Mouse (Mus musculus) bone marrow, adult 2 months (tissue): ENCODE results near the gene Tsx. TPM values are rescaled to one million over a fixed set of nuclear protein-coding genes. Genes with fewer than 3 reads are reported as not detected.

ENCODE experiments used
- H3K27ac ChIP-seq: fragments of 200-500 bp; 2 replicates; pipeline ENCODE4 v1.5.1; 2012; ENCODE audit warnings: low read depth, mild to moderate bottlenecking, control low read depth, inconsistent platforms, low read length; ENCODE audit not compliant: control insufficient read depth, poor library complexity, insufficient read depth
- H3K4me1 ChIP-seq: fragments of 200-500 bp; 2 replicates; pipeline ENCODE4 v1.6.1; 2011; ENCODE audit warnings: low read length; ENCODE audit not compliant: control insufficient read depth, insufficient read depth
- H3K4me3 ChIP-seq: fragments of 200-500 bp; replicated peaks from 2 replicates; pipeline ENCODE3; 2011; ENCODE audit warnings: mild to moderate bottlenecking, low read depth, low read length, control low read depth; ENCODE audit not compliant: control insufficient read depth
- CTCF ChIP-seq: fragments of 200-500 bp; IDR thresholded peaks from 2 replicates; pipeline ENCODE4 v1.5.1; 2011; ENCODE audit warnings: low read length, control low read depth; ENCODE audit not compliant: control insufficient read depth, insufficient read depth
- POLR2A ChIP-seq: fragments of 200-500 bp; IDR thresholded peaks from 2 replicates; pipeline ENCODE4 v1.6.1; 2011; ENCODE audit warnings: low read depth, mild to moderate bottlenecking, control low read depth, low read length, borderline replicate concordance; ENCODE audit not compliant: control insufficient read depth
- WGBS: fragments of 180-500 bp; shearing (Covaris S2); methylation state at CpG from one replicate; pipeline ENCODE4 v1.1.7; 2018; 5-methylcytosine and 5-hydroxymethylcytosine counted together
- polyA plus RNA-seq: library from polyadenylated mRNA; stranded (reverse); fragments of >200 nt; gene quantifications from 2 replicates; pipeline ENCODE4 v1.2.4, GENCODE M21; 2011; ENCODE audit warnings: low replicate concordance; ENCODE audit not compliant: missing spikeins, insufficient read depth, insufficient read length

The Tsx gene
- polyA plus RNA-seq = not detected in 2 replicates

DNA sequence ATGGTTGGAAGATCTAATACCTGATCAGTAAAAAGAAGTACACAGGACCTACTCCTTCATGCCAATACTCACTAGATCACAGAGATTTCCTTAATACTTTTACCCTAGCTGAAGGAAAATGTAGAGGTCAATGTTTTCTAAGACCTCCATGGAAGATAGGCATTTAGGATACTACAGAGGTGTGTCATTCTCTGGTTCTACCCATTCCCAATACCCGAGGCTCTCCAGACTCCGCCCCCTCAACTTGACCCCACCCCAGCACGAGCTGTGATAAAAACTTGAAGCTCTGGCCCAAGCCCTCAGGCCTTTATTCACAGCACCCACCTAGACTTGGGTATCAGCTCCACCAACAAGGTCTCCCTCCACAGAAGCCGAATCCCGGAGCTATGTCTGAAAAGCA is at the start of gene Tsx:
TSS of gene Tsx (plus strand) at position 301 of the 400 bp plus-strand sequence.
- Histone ChIP-seq H3K27ac (no peak within 1 kb of the TSS), H3K4me1 (no peaks in the 10 kb centered on the region), H3K4me3 (no peak within 1 kb of the TSS)
- TF ChIP-seq POLR2A (no peak), CTCF (no peak)
- WGBS = 78% methylated on average over 5 of the region's 5 CpGs

DNA sequence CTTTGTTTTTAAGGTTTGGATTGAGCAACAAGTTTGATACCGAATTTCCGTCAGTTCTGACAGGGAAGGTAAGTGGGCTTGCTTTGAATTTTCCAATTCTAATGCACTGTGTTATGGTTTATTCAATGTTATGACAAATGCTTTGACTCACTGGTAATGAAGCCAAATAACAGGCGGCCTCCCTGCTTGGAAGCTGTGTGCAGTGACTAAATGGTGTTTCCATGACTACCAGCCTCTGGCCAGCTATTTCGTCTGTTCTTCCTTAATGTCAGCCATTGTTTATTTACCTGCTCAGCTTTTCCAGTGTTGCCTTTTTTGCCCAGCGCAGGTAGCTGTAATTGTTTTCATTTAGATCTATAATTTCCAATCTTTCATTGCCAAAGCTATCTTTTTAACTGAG is 48.1 kb upstream of the Tsx start:
- Histone ChIP-seq H3K4me3 (no peak overlapping the region), H3K4me1 (no peaks in the 10 kb centered on the region), H3K27ac (no peak overlapping the region)
- 79% methylated on average over 5 of the region's 5 CpGs for WGBS
- TF ChIP-seq POLR2A (no peak), CTCF (no peak)

DNA sequence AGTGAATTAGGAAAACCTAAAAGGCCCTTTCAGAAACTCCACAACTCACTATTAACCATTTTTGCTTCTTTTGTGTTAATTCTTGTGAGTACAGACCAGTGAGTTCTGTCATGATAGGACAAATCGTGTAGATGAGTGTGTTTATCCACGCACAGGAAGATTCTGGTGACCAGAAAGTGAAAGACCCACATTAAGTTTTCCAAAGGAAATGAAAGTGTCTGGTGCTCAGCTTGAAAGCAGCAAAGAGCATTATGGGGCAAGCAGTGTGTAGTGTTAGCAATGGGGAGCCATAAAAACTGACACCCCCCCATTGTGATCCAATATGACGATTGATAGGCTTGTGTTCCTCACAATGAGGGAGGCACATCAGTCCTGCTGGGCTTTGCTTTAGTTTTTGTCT is 45.6 kb upstream of the Tsx start:
- no peak overlapping the region for H3K4me3 ChIP-seq
- no peak for TF ChIP-seq CTCF
- H3K27ac ChIP-seq = no peak overlapping the region
- 64% methylated on average over 3 of the region's 3 CpGs for WGBS
- H3K4me1 ChIP-seq = no peaks in the 10 kb centered on the region

DNA sequence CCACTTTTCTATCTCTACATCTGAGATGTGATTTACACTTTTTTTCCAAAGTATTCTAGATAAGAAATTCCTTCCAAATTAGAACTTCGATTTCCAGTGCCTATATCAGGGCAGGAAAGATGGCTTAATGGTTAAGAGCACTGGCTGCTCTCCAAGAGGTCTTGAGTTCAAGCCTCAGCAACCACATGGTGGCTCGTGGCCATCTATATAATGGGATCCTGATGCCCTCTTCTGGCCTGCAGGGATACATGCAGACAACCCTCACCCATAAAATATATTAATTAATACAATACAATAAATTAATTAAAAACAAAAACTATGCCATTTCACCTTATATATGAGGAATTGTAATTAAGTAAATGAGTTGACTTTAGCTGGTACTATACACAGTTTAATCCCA is 43.0 kb upstream of the Tsx start:
- H3K4me1 ChIP-seq = no peaks in the 10 kb centered on the region
- H3K27ac ChIP-seq = no peak overlapping the region
- TF ChIP-seq POLR2A (no peak), CTCF (no peak)
- no peak overlapping the region for H3K4me3 ChIP-seq
- 35% methylated on average over 2 of the region's 2 CpGs for WGBS

DNA sequence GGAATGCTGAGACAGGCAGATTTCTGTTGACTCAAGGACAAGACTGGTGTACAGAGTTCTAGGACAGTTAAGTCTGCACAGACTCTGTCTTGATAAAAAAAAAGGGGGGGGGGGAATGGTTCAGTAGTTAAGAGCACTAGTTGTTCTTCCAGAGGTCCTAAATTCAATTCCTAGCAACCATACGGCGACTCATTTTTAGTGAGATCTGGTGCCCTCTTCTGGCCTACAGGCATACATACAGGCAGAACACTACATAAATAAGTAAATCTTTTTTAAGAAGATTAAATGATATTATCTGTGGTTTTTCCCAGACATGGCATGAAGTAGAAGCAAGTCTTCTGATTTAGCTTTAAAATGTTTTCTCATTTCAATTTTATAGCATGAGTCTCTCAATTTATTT is 42.6 kb upstream of the Tsx start:
- H3K4me1 ChIP-seq = no peaks in the 10 kb centered on the region
- whole genome bisulfite sequencing = 18% methylated on average over 2 of the region's 2 CpGs
- TF ChIP-seq CTCF (no peak), POLR2A (no peak)

DNA sequence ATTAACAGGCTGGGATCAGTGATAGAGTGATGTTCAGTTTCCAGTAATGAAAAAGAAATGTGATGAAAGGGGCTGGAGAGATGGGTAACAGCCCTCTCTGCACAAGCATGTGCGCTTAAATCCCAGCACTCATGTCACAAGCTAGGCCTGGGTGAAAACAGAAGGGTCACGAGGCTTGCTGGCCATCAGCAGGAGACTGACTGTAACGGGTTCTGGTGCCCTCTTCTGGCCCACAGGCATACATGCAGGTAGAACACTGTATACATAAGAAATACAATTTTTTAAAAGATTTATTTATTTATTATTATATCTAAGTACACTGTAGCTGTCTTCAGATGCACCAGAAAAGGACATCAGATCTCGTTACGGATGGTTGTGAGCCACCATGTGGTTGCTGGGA is 40.0 kb upstream of the Tsx start:
- H3K4me3 ChIP-seq = no peak overlapping the region

More for the DNA sequence above, 42.6 kb upstream of the Tsx start:
- no peak overlapping the region for H3K4me3 ChIP-seq
- H3K27ac ChIP-seq = no peak overlapping the region

DNA sequence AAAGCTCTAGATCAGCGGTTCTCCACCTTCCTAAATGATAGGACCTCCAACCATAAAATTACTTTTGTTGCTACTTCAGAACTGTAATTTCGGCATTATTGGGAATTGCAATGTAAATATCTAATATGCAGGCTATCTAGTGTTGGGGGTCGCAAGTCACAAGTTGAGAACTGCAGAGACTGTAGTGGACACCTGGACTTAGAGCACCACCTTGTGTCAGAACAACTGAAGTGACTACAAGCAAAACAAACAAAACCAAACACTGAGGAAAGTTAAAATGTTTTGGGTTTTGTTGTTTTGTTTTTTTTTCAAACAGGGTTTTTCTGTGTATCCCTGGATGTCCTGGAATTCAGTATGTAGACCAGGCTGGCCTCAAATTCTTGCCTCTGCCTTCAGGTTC is 29.7 kb upstream of the Tsx start:
- Histone ChIP-seq H3K4me1 (no peaks in the 10 kb centered on the region; the same call in 1 of the 2 replicates), H3K27ac (no peak overlapping the region), H3K4me3 (no peak overlapping the region)
- WGBS = 65% methylated on average over 3 of the region's 3 CpGs
- no peak for TF ChIP-seq CTCF
- TF ChIP-seq POLR2A = no peak

More for the DNA sequence above, 40.0 kb upstream of the Tsx start:
- no peak for TF ChIP-seq POLR2A
- TF ChIP-seq CTCF = peak; percentile 3; the same call in 1 of the 2 replicates
- 62% methylated on average over 5 of the region's 5 CpGs for WGBS
- Histone ChIP-seq H3K4me1 (no peaks in the 10 kb centered on the region), H3K27ac (no peak overlapping the region)

DNA sequence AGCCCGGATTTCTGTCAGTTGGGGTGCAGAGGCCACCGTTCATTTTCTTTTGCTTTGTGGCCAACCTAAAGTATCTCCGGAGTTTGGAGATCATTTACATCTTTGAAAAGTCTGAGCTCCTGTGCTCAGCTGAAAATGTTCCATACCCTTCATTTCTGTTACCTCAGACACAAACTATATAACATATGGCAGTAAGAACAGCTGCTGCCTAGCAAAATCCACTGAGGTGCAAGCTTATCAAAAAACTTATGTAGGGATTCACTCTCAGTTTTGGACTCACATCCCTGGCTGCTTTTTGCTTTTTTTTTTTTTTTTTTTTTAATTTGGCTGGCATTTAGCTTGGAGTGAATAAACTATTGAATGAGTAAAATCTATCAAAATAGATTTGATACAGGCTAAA is 26.1 kb upstream of the Tsx start:
- WGBS = 84% methylated on average over 3 of the region's 3 CpGs

DNA sequence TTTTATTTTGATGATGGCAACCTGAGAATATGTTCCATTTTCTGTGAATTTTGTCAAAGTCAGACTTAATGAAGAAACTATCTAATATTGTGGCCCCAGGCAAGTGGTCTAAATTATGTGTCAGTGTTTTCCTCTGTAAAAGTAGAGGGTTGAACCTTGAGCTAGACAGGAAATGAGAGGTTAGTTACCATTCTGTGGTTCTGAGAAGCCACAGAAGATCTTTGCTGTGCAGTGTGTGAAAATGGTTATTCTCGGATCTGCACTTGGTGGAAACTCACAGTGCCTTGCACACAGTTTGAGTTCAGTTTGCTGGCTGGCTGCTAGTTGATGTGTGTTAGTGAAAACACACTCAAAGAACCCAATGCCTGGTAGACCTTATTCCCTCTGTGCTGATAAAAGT is 20.4 kb upstream of the Tsx start:
- no peak overlapping the region for H3K4me3 ChIP-seq
- H3K27ac ChIP-seq = no peak overlapping the region
- 26% methylated on average over 1 of the region's 1 CpGs for whole genome bisulfite sequencing
- no peaks in the 10 kb centered on the region for H3K4me1 ChIP-seq
- TF ChIP-seq CTCF = no peak
- no peak for TF ChIP-seq POLR2A

More for the DNA sequence above, 26.1 kb upstream of the Tsx start:
- H3K27ac ChIP-seq = no peak overlapping the region
- H3K4me1 ChIP-seq = no peaks in the 10 kb centered on the region
- no peak overlapping the region for H3K4me3 ChIP-seq
- TF ChIP-seq POLR2A (no peak), CTCF (no peak)

DNA sequence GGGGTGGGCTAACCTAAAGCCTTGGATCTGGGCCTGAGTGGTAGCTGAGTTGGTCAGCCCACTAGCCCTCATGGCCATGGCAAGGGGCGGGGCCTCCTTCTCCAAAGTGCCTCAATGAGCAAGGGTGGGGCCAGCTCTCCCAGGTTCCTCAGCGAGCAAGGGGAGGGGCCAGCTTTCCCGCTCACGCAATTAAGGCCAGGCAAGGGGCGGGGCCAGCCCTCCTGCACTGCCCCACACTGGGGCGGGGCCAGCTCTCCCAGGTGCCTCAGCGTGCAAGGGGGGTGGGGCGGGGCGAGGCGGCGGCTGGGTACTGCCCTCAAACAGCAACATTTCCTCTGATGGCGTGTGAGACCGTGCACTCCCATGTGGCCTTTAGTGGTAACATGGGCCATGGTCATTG is 9.2 kb upstream of the Tsx start:
- no peaks in the 10 kb centered on the region for H3K4me1 ChIP-seq
- no peak overlapping the region for H3K4me3 ChIP-seq
- 75% methylated on average over 13 of the region's 13 CpGs for WGBS
- TF ChIP-seq CTCF = no peak
- no peak for TF ChIP-seq POLR2A
- no peak overlapping the region for H3K27ac ChIP-seq
